Mouse (Mus musculus): ENCODE data around the gene Nkx2-1.

The Nkx2-1 gene

DNA sequence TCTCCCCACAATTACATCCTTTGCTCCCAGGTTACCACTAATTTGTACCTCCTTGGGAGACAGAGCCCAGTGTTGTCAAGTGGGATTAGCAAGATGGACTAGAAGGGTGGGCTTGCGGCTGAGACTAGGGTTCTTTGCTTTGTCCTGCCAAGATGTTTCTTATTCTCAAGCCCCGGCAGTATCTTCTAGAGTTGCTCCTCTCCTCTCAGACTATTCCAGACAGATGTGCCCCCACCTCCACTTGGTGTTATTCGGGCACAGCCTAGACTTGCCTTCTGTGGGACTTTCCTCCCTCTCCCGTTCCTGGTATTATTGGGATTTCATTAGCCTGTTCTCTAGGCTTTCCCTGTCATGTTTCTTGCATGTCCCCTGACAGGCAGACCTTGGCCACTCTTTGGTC lies 14.5 kb downstream of the Nkx2-1 start:
- DNase-seq (ENCODE audit: low spot score): no peak

DNA sequence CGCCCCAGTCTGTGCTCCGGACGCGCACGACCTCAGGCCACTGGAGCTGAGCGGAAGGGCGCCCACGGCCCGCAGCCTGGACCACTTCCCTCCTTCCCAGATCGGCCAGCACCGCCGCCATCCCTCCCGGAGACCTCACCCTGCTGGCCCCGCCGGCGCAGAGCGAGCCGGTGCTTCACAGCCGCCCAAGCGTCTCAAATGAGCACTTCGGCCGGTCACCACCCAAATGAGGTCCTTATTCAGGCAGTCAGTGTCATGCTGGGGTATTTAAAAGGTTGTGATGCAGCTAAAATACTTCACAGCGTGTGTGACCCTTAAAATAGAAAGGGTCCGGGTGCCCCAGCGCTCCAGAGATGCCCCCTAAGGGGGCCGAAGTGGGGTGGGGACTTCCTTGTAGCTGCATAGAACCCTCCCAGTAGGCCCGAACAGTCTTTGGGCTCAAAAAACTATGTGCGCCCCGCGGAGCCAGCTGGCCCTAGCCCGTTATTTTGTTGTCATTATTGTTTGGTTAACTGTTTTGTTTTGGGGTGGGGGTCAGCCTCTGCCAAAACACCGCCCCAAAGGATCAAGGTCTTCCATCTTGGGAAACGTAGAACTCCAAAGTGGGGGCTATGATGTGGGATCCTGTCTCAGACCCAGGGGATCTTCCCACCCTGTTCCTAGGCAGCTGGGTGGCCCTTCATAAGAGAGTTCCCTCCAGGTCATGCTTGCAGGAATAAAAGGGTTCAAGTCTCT lies 15.4 kb downstream of the Nkx2-1 start:
- DNase-seq (ENCODE audit: low spot score): no peak

DNA sequence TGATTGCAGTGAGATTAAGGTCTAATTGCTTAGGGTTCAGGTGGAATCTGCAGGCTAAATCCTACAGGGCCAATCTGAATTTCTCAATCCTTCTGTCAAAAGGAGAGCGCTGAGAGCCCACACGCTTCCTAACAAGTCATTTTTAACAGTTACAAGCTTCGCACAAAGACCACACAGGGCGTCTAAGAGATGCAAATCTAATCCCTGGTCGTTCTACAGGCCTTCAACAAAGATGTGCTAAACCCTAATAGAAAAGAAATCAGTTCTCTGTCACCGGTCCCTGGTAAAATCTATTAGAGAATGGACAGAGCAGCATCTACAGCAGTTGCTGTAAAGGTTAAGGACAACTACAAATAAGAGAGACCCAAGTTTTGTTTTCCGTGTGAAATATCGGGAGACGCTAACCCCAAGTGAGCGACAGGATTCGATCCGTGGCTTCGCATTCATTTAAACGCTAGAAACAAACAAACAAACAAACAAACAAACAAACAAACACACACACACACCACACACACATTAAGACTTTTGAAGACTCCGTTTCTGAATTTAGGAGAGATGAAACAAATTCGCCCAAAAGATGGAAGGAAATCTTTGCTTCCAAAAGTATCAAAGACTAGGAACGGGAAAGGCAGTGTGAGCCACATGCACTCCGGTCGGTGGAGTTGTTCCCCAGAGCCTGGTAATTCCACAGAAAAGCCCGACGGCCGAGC lies 16.2 kb downstream of the Nkx2-1 start:
- no peak for DNase-seq (ENCODE audit: low spot score)

DNA sequence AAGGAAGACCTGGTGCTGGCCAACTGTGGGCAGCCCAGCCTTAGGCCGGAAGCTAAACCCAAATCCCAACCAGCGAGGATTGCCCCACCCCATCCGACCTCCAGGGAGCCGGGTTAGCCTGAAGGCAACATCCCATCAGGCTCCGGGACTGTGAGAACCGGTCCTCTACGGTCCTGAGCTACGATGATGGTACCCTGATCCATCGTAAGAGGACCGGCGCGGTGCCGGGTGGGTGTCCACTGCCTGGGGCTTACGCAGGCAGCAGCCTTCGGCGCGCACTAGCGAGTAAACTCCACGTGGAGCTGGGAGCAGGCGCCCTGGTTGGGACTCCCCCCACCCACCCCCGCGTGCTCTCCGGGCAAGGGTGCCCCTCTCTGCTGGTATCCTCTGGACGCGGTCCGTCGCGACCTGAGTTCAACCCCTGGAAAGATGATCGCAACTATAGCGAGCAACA lies 16.9 kb downstream of the Nkx2-1 start:
- no peak for DNase-seq (ENCODE audit: low spot score)

DNA sequence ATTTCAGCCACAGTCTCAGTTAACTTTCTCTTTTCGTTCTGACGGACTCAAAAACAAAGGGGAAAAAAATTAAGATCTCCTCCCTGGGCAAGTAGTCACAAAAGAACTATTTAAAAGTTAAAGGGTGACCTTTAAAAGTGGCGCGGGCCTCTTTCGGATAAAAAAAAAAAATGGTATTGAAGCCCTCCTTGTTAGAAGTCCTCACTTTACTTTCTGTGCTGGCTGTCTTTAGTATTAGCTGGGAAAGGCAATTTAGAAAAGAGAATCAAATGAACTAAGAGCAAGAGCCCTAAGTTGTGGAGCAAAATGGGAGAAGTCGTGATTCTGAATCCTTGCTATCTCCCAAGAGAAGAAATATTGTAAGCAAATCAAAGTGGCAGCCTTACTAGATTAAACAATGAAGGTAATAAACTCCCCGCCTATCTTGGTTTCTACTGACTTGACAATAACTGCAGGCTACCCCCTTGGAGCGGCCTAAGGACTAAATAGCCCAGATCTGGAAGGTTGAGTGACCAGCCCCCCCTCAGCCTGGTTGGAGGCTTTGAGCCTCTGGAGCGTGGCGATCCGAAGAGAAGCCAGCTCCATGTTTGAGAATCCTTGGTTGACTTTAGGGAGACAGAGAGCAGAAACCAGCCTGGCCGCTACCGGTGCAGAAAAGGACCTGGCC lies 17.5 kb downstream of the Nkx2-1 start:
- no peak for DNase-seq (ENCODE audit: low spot score)

GRCm38 (mm10) chr12:56518221-56518620 lies 18.5 kb downstream of the Nkx2-1 start:
- DNase-seq (ENCODE audit: low spot score): no peak

DNA sequence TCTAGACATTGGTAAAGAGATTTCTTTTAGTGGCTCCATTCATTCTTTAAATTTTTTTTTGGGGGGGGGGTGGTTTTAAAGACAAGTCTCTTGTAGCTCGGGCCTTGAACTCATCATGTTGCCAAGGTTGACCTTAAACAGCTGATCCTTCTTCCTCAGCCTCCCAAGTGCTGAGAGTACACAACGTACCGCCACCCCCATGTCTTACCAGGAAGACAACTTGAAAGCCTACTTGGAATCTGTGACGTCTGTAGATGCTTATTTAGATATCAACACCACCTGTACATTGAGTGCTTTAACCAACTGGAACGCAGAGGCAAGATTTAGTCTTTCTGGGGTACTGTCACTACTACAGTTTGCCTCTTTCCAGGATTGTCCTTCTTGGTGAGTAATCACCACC lies 21.9 kb downstream of the Nkx2-1 start:
- DNase-seq (ENCODE audit: low spot score): no peak

- DNase-seq (ENCODE audit: low spot score): no peak
Observed at GRCm38 (mm10) chr12:56508413-56508812, 28.3 kb downstream of the Nkx2-1 start.

- DNase-seq (ENCODE audit: low spot score): no peak
Observed at GRCm38 (mm10) chr12:56487046-56487445, 49.7 kb downstream of the Nkx2-1 start.

DNA sequence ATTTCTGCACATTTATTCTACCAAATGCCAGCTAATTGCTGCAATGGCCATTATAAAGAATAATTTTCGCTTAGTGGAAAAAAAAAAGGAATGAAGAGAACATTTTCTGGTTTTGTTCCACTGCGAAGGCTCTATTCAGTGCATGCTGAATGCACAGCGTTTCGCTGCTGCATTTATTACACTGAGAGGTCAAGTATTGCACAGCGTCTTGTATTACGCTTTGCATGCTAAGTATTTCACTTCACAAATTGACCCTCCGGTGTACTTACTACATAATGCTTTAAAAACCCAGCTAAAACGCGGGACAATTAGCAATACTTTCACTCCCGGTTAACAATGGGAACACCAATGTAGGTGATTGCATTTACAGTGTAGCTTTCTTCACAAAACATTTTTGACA lies 54.1 kb downstream of the Nkx2-1 start:
- DNase-seq (ENCODE audit: low spot score): no peak
